Mouse (Mus musculus): ENCODE data around the gene Mtch1. TPM values are rescaled to one million over a fixed set of nuclear protein-coding genes. Genes with fewer than 3 reads are reported as not detected.
A peak's percentile ranks its signal among the peaks of the same experiment; 100 is the strongest.

Mtch1 gene
- polyA plus RNA-seq, 1 experiment from 2014 or later: 49.0 TPM

DNA sequence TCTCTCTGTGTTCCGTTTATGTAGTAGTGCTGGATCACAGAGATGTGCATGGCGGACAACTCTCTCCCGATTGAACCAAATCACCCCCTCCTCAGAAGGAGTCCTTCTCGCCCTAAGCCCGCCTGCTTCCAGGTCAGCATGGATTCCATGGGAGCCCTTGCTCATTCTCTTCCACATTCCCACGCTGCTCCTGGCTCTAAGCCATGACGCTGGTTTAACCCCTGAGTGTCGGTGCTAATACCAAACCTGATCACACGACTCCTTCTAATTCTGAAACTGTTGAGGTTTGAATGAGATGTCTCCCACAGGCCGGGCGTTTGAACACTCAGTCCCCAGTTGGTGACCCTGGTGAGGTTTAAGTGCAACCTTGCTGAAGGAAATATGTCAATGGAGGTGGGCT lies 34.7 kb upstream of the Mtch1 start:
- 70% methylated on average over 11 of the region's 11 CpGs for WGBS (ENCODE audit: insufficient replicate concordance)
- Histone ChIP-seq H3K4me2 (ENCODE audit: low read depth, low read length) (no peak overlapping the region), H3K9me3 (ENCODE audit: low read length) (no peaks in the 10 kb centered on the region), H3K27me3 (ENCODE audit: insufficient read depth, low read length) (no peaks in the 10 kb centered on the region), H3K36me3 (replicated peaks; ENCODE audit: insufficient read depth, low read length) (no peaks in the 10 kb centered on the region), H3K9ac (replicated peaks) (no peak overlapping the region), H3K4me3 (ENCODE audit: low read depth, low read length) (no peak overlapping the region), H3K27ac (ENCODE audit: low read depth) (0 out of 2 replicates have a peak overlapping the region, but pooled peaks have one; percentile 17), H3K4me1 (ENCODE audit: insufficient read depth) (peaks cover 7% of the 10 kb centered on the region)
- no peak for DNase-seq
- no peak for ATAC-seq
- TF ChIP-seq CTCF (IDR thresholded peaks at IDR 0.05; ENCODE audit: low read depth) (no peak), EP300 (IDR thresholded peaks at IDR 0.05; ENCODE audit: low read depth) (no peak)

DNA sequence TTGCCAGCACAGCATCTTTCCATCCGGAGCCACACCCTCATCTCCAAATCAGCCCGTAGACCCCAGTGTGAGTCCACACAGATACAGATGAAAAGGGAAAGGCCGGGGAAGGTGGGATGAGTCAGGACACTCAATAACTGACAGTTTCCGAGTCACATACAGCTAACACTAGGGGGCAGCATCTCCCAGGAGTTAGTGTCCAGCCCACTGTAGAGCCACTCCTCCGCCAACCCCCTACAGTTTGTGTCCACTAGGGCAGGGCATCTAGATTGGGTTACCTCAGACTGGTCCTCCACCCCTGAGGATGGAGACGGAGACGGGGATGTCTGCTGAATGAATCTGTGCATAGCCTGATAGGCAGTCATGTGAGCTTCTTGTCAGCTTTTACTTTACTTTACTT lies 33.7 kb upstream of the Mtch1 start:
- TF ChIP-seq EP300 (IDR thresholded peaks at IDR 0.05; ENCODE audit: low read depth) (no peak), CTCF (IDR thresholded peaks at IDR 0.05; ENCODE audit: low read depth) (peak; percentile 97)
- no peak overlapping the region for H3K9ac ChIP-seq (replicated peaks)
- no peaks in the 10 kb centered on the region for H3K27me3 ChIP-seq (ENCODE audit: insufficient read depth, low read length)
- peaks cover 7% of the 10 kb centered on the region for H3K4me1 ChIP-seq (ENCODE audit: insufficient read depth)
- no peaks in the 10 kb centered on the region for H3K36me3 ChIP-seq (replicated peaks; ENCODE audit: insufficient read depth, low read length)
- ATAC-seq (peak; percentile 48), DNase-seq (peak; percentile 88)
- peak overlapping the region; percentile 25; the same call in 1 of the 2 replicates for H3K27ac ChIP-seq (ENCODE audit: low read depth)
- H3K4me3 ChIP-seq (ENCODE audit: low read depth, low read length): no peak overlapping the region
- peak overlapping the region; percentile 32 for H3K4me2 ChIP-seq (ENCODE audit: low read depth, low read length)
- H3K9me3 ChIP-seq (ENCODE audit: low read length): no peaks in the 10 kb centered on the region
- 16% methylated on average over 7 of the region's 7 CpGs for WGBS (ENCODE audit: insufficient replicate concordance)

DNA sequence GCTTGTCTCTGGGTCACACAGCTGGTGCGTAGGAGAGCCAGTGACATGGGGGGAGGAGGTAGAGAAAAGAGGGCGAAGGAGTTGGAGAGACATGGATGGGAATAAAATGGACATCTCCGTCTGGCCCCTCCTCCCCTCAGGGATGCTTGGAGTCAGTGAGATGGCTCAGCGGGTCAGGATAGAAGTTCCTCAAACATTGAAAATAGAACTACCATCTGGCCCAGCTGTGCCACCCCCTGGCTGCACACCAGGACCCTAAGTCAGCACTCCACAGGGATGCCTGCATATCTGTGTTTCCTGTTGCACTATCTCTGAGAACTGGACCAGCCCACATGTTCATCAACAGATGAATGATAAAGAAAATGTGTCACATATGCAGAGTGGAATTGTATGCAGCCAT lies 32.5 kb upstream of the Mtch1 start:
- ATAC-seq: no peak
- H3K36me3 ChIP-seq (replicated peaks; ENCODE audit: insufficient read depth, low read length): no peaks in the 10 kb centered on the region
- TF ChIP-seq CTCF (IDR thresholded peaks at IDR 0.05; ENCODE audit: low read depth): no peak
- no peak for TF ChIP-seq EP300 (IDR thresholded peaks at IDR 0.05; ENCODE audit: low read depth)
- H3K4me3 ChIP-seq (ENCODE audit: low read depth, low read length): no peak overlapping the region
- no peaks in the 10 kb centered on the region for H3K27me3 ChIP-seq (ENCODE audit: insufficient read depth, low read length)
- no peak for DNase-seq
- H3K9me3 ChIP-seq (ENCODE audit: low read length): no peaks in the 10 kb centered on the region
- peaks cover 5% of the 10 kb centered on the region for H3K4me1 ChIP-seq (ENCODE audit: insufficient read depth)
- WGBS (ENCODE audit: insufficient replicate concordance): 66% methylated on average over 4 of the region's 4 CpGs
- no peak overlapping the region for H3K9ac ChIP-seq (replicated peaks)
- H3K4me2 ChIP-seq (ENCODE audit: low read depth, low read length): no peak overlapping the region
- no peak overlapping the region for H3K27ac ChIP-seq (ENCODE audit: low read depth)

DNA sequence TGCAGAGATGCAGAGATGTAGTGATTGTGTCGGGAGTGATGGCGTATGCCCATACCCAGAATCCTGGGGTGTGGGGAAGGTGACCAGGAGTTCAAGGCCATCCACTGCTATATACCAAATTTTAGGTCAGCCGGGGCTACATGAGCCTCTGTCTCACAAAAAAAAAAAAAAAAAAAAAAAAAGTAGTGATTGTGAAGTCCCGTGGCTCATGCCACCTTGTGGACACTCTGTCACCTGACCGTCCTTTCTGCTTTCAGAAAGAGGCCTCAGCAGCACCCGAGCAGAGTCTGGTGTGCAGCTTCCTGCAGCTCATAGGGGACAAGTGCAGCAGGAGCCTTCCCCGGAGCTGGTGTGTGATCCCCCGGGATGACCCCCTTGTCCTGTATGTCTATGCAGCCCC lies 30.3 kb upstream of the Mtch1 start:
- no peaks in the 10 kb centered on the region; the same call in none of the 2 replicates for H3K4me1 ChIP-seq (ENCODE audit: insufficient read depth)
- H3K9ac ChIP-seq (replicated peaks): no peak overlapping the region
- WGBS (ENCODE audit: insufficient replicate concordance): 58% methylated on average over 8 of the region's 8 CpGs
- H3K4me3 ChIP-seq (ENCODE audit: low read depth, low read length): no peak overlapping the region
- H3K4me2 ChIP-seq (ENCODE audit: low read depth, low read length): no peak overlapping the region
- H3K27me3 ChIP-seq (ENCODE audit: insufficient read depth, low read length): no peaks in the 10 kb centered on the region
- no peaks in the 10 kb centered on the region for H3K36me3 ChIP-seq (replicated peaks; ENCODE audit: insufficient read depth, low read length)
- no peak for ATAC-seq
- H3K27ac ChIP-seq (ENCODE audit: low read depth): no peak overlapping the region
- no peaks in the 10 kb centered on the region for H3K9me3 ChIP-seq (ENCODE audit: low read length)
- peak; percentile 21 for DNase-seq
- TF ChIP-seq CTCF (IDR thresholded peaks at IDR 0.05; ENCODE audit: low read depth): peak; percentile 38
- no peak for TF ChIP-seq EP300 (IDR thresholded peaks at IDR 0.05; ENCODE audit: low read depth)

DNA sequence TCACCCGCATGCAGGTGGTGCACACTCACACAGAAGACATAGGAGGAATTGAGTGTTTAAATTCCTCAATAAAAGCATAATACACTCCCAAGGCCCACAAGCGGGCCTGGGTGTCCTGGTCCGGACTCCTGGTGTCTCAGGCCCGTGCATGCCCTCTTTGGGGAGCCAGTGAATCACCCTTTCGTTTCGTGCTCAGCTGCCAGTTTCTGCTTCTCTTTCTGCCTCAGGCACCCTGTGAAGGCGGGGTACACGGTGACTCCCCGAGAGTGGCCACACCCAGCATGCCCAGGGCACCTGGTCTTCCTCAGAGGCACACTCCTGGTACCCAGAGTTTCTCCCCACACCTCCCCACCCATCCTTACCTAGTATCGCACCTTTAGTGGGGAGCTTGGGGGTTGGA lies 28.1 kb upstream of the Mtch1 start:
- DNase-seq: no peak
- Histone ChIP-seq H3K36me3 (replicated peaks; ENCODE audit: insufficient read depth, low read length) (no peaks in the 10 kb centered on the region), H3K4me1 (ENCODE audit: insufficient read depth) (no peaks in the 10 kb centered on the region; the same call in 1 of the 2 replicates), H3K27me3 (ENCODE audit: insufficient read depth, low read length) (no peaks in the 10 kb centered on the region), H3K4me2 (ENCODE audit: low read depth, low read length) (no peak overlapping the region), H3K9me3 (ENCODE audit: low read length) (no peaks in the 10 kb centered on the region), H3K27ac (ENCODE audit: low read depth) (no peak overlapping the region), H3K4me3 (ENCODE audit: low read depth, low read length) (no peak overlapping the region), H3K9ac (replicated peaks) (no peak overlapping the region)
- no peak for ATAC-seq
- TF ChIP-seq EP300 (IDR thresholded peaks at IDR 0.05; ENCODE audit: low read depth) (no peak), CTCF (IDR thresholded peaks at IDR 0.05; ENCODE audit: low read depth) (no peak)
- WGBS (ENCODE audit: insufficient replicate concordance): 79% methylated on average over 10 of the region's 10 CpGs

DNA sequence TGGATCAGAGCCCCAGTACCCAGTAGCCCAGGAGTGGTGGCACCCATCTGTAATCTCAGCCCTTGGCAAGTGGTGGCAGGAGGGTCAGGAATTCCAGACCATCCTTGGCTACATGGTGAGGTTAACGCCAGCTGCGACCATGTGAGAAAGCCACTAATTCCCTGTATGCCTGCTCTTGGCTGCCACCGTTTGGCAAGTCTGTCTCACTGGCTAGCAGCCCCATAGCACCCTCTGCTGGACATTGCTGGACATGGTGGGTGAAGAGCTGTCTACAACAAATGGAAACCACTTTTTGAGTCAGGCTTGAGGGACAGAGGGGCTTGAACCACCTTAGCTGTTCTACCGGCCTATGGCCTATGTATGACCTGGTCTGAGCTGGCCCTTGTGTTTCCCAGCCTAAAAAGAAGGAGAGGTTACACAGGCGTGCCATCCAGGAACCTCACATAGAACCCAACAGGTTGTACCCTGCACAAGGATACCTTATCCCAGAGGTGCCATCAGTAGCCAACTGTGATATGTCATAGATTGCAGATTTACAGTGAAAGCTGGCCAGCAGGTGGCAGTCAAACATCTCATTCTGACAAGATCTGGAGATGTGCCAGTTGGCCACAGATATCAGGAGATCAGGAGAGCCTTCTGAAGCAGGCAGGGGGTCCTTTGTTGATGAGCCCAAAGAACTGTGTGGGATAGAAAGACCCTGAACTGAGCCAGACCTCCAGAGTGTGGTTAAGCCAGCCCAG lies 23.4 kb upstream of the Mtch1 start:
- Histone ChIP-seq H3K27ac (ENCODE audit: low read depth) (no peak overlapping the region), H3K27me3 (ENCODE audit: insufficient read depth, low read length) (no peaks in the 10 kb centered on the region), H3K9me3 (ENCODE audit: low read length) (no peaks in the 10 kb centered on the region), H3K36me3 (replicated peaks; ENCODE audit: insufficient read depth, low read length) (no peaks in the 10 kb centered on the region), H3K4me2 (ENCODE audit: low read depth, low read length) (no peak overlapping the region), H3K4me3 (ENCODE audit: low read depth, low read length) (no peak overlapping the region), H3K9ac (replicated peaks) (no peak overlapping the region), H3K4me1 (ENCODE audit: insufficient read depth) (no peaks in the 10 kb centered on the region)
- peak; percentile 93 for DNase-seq
- TF ChIP-seq EP300 (IDR thresholded peaks at IDR 0.05; ENCODE audit: low read depth) (no peak), CTCF (IDR thresholded peaks at IDR 0.05; ENCODE audit: low read depth) (peak; percentile 100)
- peak; percentile 85 for ATAC-seq
- WGBS (ENCODE audit: insufficient replicate concordance): 13% methylated on average over 5 of the region's 5 CpGs
